Mouse (Mus musculus) gastrocnemius, adult 2 months (tissue): ENCODE results near the gene Slc6a18. TPM values are rescaled to one million over a fixed set of nuclear protein-coding genes. Genes with fewer than 3 reads are reported as not detected.

Source experiments
- DNase-seq: peaks from one replicate; pipeline ENCODE4 v3.0.0; 2022
- H3K27ac ChIP-seq: fragments of 200-600 bp; 2 replicates; pipeline ENCODE4 v1.8.1; 2022; ENCODE audit warnings: mild to moderate bottlenecking
- H3K4me3 ChIP-seq: fragments of 200-600 bp; 2 replicates; pipeline ENCODE4 v1.8.1; 2022; ENCODE audit warnings: mild to moderate bottlenecking, moderate library complexity
- CTCF ChIP-seq: fragments of 200-600 bp; IDR thresholded peaks from 2 replicates; pipeline ENCODE4 v1.8.1; 2022; ENCODE audit warnings: antibody characterized with exemption, mild to moderate bottlenecking, moderate library complexity
- intact Hi-C: fragments of 180-260 bp; cut with DNase I; formaldehyde crosslinking; loops from one replicate; pipeline ENCODE4 v1.15.1; 2025
- total RNA-seq, 2 experiments: library from RNA; stranded (reverse); gene quantifications; 2 replicates each; pipeline ENCODE4 v1.2.3; 2021

Gene Slc6a18
- total RNA-seq, 2 experiments from 2014 or later = not detected

DNA sequence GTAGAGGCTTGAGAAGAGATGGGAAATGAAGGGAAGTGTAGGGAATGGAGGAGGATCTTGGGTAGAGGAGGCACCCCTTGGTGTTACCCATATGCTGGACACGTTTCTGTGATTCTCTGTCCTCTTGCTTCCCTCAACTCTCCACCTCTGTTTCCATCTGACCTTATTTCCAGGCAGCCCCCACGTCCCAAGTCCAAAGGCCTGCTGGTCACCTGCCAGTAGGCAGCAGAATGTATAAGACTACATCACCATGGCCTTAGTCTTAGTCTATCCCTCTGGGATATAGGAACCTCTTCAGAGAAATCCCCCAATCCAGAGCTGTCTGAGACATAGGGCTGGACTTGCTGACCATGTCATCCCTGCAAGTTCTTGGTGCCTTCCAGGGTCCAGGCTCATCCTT, 1.5 kb upstream of the Slc6a18 start:
- intact Hi-C loops = no loop called here
- Histone ChIP-seq H3K4me3 (no peak overlapping the region), H3K27ac (no peak overlapping the region)

GRCm38 (mm10) chr13:73675161-73675560, 2.7 kb downstream of the Slc6a18 start:
- no peak overlapping the region for H3K27ac ChIP-seq
- intact Hi-C loops = no loop called here

More for the DNA sequence above, 1.5 kb upstream of the Slc6a18 start:
- TF ChIP-seq CTCF = no peak
- no peak for DNase-seq

GRCm38 (mm10) chr13:73660163-73660695, 17.6 kb downstream of the Slc6a18 start:
- intact Hi-C loops = no loop called here
- Histone ChIP-seq H3K27ac (no peak overlapping the region), H3K4me3 (no peak overlapping the region)
- TF ChIP-seq CTCF = no peak
- DNase-seq = no peak

More at GRCm38 (mm10) chr13:73675161-73675560, 2.7 kb downstream of the Slc6a18 start:
- no peak for DNase-seq
- TF ChIP-seq CTCF = no peak
- no peak overlapping the region for H3K4me3 ChIP-seq

GRCm38 (mm10) chr13:73658953-73659352, 18.9 kb downstream of the Slc6a18 start:
- H3K4me3 ChIP-seq = no peak overlapping the region
- no peak for DNase-seq
- no peak for TF ChIP-seq CTCF
- H3K27ac ChIP-seq = no peak overlapping the region
- intact Hi-C loops = no loop called here

- no peak overlapping the region for H3K4me3 ChIP-seq
- no peak for DNase-seq
- intact Hi-C loops = no loop called here
- no peak overlapping the region for H3K27ac ChIP-seq
- no peak for TF ChIP-seq CTCF
These were observed 22.8 kb downstream of the Slc6a18 start for GRCm38 (mm10) chr13:73654976-73655375.

DNA sequence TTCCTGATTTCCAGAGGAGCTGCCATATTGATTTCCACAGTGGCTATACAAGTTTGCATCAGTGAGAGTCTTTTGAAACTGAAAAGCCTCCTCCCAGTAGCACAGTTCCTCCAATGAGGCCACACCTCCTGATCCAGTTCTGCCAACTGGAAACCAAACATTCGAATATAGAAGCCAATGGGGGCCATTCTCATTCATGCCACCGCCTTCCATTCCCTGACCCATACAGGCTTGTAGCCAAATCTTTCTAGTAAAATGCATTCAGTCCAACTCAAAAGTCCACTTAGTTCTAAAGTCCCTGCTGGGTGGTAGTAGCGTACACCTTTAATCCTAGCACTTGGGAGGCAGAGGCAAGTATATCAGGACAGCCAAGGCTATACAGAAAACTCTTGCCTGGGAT, 24.6 kb downstream of the Slc6a18 start:
- H3K27ac ChIP-seq = no peak overlapping the region
- intact Hi-C loops = no loop called here
- no peak for DNase-seq
- no peak for TF ChIP-seq CTCF
- no peak overlapping the region for H3K4me3 ChIP-seq

DNA sequence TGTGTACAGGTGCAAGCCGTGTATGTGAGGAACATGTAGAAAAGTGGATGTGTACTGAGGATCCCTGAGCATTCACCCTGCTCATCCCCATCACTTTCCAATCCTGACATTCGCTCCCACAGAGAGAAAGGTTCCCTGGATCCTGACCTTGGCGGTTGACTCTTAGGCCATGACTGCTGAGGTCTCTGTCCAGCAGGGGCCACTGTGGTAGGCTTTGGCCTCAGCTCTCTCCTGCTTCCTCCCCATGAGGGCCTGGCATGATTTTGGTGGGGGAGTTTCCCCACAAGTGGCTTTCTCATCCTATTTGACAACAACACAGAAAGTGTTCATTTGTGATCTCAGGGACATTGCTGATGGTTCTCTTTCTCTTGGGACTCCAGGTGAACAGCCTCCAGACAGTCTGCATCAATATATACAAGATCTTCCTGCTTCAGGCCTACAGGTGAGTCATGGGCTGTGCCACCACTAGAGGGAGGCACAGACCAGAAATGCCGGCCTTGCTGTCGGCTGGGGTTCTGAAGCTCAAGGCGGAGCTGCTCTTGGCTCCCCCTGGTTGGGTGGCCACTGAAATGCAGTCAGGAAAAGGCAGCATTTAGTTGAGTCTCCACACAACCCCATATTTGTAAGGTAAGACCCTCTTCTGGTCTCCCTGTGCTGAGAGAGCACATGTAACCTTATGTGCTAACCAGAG, 31.3 kb downstream of the Slc6a18 start:
- Histone ChIP-seq H3K4me3 (no peak overlapping the region), H3K27ac (no peak overlapping the region)
- no peak for DNase-seq
- peak; percentile 60 for TF ChIP-seq CTCF
- intact Hi-C loops = loop anchor here (2.0 kb wide), 1 partner anchor 46 kb away; no protein-coding TSS in a partner anchor

- intact Hi-C loops = no loop called here
- no peak for TF ChIP-seq CTCF
- Histone ChIP-seq H3K4me3 (no peak overlapping the region), H3K27ac (no peak overlapping the region)
- DNase-seq = no peak
These were observed 36.5 kb downstream of the Slc6a18 start for GRCm38 (mm10) chr13:73641296-73641695.

GRCm38 (mm10) chr13:73637826-73638225, 40.0 kb downstream of the Slc6a18 start:
- intact Hi-C loops = no loop called here
- no peak overlapping the region for H3K4me3 ChIP-seq
- no peak for TF ChIP-seq CTCF
- DNase-seq = no peak
- H3K27ac ChIP-seq = no peak overlapping the region

- intact Hi-C loops = no loop called here
- TF ChIP-seq CTCF = no peak
- Histone ChIP-seq H3K27ac (no peak overlapping the region), H3K4me3 (no peak overlapping the region)
- no peak for DNase-seq
These were observed 46.0 kb downstream of the Slc6a18 start for GRCm38 (mm10) chr13:73631837-73632236.

DNA sequence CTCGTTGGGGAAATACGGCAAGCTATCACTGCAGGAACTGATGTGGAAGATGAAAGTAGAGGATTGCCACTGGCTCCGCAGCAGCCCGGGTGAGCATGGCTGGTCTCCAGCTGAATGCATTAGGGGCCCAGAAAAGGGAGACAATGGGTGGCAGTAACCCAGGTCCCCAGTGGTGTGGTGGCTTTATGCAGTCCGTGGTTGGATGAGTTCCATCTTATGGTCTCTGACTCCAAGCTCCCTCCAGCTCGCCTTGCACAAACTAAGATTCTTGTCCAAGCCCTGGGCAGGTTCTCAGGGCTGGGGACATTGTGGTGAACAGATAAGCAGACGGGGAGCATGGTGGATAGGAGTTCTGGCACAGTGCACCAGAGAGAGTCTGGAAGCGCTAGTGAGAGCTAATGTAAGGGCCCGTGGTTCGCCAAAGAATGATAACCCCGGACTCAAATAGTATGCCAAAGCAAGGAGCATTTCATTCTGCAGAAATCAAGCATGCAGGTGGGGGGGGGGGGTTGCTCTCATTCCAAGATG, 49.2 kb downstream of the Slc6a18 start:
- H3K27ac ChIP-seq = no peak overlapping the region
- DNase-seq = no peak
- H3K4me3 ChIP-seq = no peak overlapping the region
- intact Hi-C loops = no loop called here
- no peak for TF ChIP-seq CTCF

- peak; percentile 30 for DNase-seq
- peak within 1 kb of the TSS; percentile 71 for H3K4me3 ChIP-seq
- intact Hi-C loops = no loop called here
- H3K27ac ChIP-seq = 0 out of 2 replicates have a peak within 1 kb of the TSS, but pooled peaks have one; percentile 20
- peak; percentile 41; the same call in 1 of the 2 replicates for TF ChIP-seq CTCF
These were observed 50.9 kb downstream of the Slc6a18 start, which contains the start of gene Tert for GRCm38 (mm10) chr13:73626745-73627549. Tert (plus strand) TSS chr13:73626911.

- DNase-seq = no peak
- intact Hi-C loops = no loop called here
- no peak; the same call in 1 of the 2 replicates for TF ChIP-seq CTCF
- no peak overlapping the region for H3K27ac ChIP-seq
- H3K4me3 ChIP-seq = peak overlapping the region; percentile 71
These were observed 51.4 kb downstream of the Slc6a18 start for GRCm38 (mm10) chr13:73626410-73626744.
